Mouse (Mus musculus): ENCODE data around the gene Gm10153. TPM values are rescaled to one million over a fixed set of nuclear protein-coding genes. Genes with fewer than 3 reads are reported as not detected.
"Not testable (repeated sequence)": the region's sequence is repeated elsewhere in the genome, so short reads cannot be mapped to it uniquely, and the experiment has no call there.

Gm10153 gene
- total RNA-seq (2022) = not detected

DNA sequence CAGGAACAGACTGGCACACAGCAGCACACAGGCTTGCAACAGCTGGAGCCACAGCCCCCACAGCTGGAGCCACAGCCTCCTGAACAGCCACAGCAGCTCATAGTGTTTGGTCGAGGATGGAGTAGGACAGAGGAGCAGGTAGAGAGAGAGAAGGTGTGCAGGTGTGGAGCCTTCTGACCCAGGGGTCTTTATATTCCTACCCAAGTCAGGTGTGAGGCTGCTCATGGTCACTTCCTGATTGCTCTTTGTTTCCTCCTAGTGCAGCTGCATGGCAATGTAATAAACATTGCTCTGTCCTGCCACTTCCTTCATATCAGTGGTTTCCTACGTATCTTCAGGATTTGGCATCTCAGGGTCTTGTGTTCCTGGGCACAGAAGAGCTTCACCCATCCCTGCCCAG lies at the start of gene Gm10153:
Gene Gm10153, minus strand, starts transcription at position 101 of the 400 bp plus-strand sequence.
- no peak for DNase-seq (ENCODE audit: low spot score in 2 of 2)

DNA sequence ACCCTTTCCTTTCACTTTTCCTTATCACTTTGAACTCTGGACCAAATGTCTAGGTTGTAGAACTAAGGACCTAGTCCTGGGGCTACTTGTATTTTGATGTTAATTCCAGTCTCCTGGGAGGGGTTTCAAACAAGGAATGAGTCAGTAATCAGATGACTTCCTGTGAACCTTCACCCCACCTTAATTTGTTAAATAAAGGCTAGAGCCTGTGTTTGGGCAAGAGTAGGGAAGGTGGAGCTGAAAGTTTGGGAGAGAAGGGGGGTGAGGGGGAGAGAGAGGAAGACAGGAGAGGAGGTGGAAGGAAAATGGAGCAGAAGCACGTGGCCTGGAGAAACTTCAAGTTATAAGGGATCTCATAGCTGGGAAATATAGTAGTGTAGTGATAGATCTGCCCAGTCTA lies 41.4 kb upstream of the Gm10153 start:
- no peak for DNase-seq (ENCODE audit: low spot score in 2 of 2)

DNA sequence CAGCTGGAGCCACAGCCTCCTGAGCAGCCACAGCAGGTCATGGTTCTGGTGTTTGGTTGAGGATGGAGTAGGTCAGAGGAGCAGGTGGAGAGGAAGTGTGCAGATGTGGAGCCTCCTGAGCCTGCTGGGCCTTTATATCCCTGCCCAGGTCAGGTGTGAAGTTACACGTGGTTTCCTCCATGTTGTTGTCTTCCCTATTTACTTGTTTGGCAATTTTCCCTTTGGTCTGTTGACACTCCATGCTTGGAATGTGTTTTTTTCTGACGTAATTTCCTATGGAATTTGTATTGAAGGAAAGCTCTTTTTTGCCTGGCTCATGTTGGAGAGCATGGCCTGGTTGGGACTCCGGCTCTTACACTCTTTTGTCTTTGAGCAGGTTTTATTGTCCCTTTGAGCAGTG lies 39.7 kb upstream of the Gm10153 start, which contains the start of gene Krtap5-5:
Gene Krtap5-5, minus strand, starts transcription at position 101 of the 400 bp plus-strand sequence.
- not testable (repeated sequence) for DNase-seq (ENCODE audit: low spot score in 2 of 2)

DNA sequence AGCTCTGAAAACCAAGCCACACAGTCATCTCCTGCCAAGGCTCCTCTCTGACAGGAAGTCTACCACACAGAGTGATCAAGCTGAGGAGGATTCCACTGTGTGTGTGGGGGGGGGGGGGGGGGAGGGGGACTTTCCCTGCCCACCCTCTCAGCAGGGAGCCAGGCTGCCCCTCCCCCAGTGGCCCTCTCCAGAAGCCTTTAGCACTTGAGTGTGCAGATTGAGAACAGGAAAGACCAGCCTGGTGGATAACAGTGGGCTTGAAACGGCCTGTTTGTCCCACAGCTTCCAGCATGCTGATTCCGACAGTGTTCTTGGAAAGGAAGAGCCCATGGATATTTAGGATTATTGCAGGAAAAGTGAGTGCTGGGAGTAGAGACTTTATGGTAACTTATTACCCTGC lies 34.3 kb upstream of the Gm10153 start:
- DNase-seq (ENCODE audit: low spot score in 2 of 2) = no peak

DNA sequence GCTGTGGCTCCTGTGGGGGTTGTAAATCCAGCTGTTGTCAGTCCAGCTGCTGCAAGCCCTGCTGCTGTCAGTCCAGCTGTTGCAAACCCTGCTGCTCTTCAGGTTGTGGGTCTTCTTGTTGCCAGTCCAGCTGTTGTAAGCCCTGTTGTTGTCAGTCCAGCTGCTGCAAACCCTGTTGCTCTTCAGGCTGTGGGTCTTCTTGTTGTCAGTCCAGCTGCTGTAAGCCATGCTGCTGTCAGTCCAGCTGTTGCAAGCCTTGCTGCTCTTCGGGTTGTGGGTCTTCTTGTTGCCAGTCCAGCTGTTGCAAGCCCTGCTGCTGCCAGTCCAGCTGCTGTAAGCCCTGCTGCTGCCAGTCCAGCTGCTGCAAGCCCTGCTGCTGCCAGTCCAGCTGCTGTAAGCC lies 21.9 kb upstream of the Gm10153 start:
- not testable (repeated sequence) for DNase-seq (ENCODE audit: low spot score in 2 of 2)

DNA sequence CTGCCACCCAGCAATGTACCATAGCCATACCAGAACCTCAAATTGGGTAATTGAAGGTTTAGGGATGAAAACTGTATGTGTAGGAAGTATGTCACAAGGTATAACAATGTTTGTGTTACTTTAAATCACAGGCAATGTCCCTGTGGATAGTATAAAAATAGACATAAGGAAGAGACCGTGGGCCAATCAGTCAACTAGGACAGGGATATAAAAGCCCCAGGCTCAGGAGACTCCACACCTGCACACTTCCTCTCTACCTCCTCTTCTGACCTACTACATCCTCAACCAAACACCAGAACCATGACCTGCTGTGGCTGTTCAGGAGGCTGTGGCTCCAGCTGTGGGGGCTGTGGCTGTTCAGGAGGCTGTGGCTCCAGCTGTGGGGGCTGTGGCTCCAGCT lies 21.4 kb upstream of the Gm10153 start, which contains the start of gene Gm7579:
Gene Gm7579, plus strand, starts transcription at position 301 of the 400 bp plus-strand sequence.
- DNase-seq (ENCODE audit: low spot score in 2 of 2) = no peak

DNA sequence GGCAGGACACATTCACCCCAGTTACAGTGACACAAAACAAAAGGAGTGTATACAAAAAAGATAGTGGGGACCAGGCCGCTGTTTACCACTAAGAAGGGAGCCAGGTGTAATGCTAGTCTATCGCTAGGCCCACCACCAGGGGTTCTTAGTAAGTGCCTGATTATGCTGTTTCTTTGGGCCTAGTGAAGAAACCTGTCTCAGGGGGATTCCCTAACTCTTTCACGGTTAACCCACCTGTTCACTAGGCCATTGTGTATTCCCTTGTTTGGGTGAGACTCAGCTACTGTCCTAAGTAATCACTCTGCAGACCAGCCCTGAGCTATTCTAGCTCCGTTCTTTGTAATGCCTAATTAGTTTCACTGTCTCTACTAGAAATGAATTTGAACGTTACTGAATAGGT lies 16.7 kb upstream of the Gm10153 start:
- not testable (repeated sequence) for DNase-seq (ENCODE audit: low spot score in 2 of 2)

DNA sequence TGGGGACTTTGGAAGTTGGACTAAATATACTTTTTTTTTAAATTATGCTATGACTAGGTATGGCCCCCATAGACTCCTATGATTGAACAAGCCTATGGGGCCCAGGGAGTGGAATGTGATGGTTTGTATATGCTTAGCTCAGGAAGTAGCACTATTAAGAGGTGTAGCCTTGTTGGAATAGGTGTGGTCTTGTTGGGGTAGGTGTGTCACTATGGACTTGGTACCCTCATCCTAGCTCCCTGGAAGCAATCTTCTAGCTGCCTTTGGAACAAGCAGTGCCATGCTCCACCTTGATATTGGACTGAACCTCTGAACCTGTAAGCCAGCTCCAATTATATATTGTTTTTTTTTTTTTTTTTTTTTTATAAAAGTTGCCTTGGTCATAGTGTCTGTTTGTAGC lies 15.3 kb upstream of the Gm10153 start:
- DNase-seq (ENCODE audit: low spot score in 2 of 2) = no peak

DNA sequence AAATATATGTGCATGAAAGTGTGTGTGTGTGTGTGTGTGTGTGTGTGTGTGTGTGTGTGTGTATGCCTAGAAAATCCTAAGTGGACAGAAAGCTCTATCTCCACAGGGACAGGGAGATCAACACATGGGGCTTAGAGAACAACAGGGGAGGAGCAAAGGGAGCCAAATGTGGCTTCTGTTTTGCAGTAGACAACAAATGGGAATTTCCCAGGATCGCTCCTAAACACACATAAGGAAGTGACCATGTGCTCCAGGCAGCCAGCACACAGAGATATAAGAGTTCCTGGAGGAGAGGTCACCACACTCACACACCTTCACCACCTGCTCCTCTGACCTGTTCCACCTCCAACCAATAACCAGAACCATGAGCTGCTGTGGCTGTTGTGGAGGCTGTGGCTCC lies 10.9 kb upstream of the Gm10153 start, which contains the start of gene Krtap5-3:
Gene Krtap5-3, plus strand, starts transcription at position 301 of the 400 bp plus-strand sequence.
- DNase-seq (ENCODE audit: low spot score in 2 of 2) = no peak

DNA sequence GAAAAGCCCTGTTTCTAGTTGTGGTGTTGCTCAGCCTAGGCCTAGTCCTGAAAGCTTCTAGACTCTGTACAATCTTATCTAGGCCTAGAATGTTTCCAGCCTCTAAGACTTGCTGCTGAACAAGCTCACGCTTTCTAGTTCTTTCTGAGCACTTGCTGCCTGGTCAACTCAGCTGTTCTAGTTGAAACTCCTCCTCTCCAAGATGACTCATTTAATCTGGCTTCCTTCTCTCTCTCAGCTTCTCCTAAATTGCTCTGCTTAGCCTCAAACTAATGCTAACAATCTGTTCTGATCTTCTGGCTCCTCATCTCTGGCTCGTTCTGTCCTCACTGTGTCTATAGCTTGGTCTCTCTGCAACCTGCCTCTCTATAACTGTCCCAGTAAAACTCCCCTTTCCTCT lies 8.6 kb upstream of the Gm10153 start:
- DNase-seq (ENCODE audit: low spot score in 2 of 2) = no peak

DNA sequence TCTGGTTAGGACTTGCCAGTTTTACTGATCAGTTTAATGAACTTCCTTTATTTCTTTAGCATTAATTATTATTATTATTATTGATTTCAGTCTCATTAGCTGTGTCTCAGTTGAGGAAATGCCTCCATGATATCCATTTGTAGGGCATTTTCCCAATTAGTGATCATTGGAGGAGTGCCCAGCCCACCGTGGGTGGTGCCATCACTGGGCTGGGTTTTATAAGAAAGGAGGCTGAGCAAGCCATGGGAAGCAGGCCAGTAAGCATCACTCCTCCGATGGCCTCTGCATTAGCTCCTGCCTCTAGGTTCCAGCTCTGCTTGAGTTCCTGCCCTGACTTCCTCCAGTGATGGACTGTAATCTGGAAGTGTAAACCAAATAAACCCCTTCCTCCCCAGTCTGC lies 2.0 kb downstream of the Gm10153 start:
- DNase-seq (ENCODE audit: low spot score in 2 of 2) = no peak

DNA sequence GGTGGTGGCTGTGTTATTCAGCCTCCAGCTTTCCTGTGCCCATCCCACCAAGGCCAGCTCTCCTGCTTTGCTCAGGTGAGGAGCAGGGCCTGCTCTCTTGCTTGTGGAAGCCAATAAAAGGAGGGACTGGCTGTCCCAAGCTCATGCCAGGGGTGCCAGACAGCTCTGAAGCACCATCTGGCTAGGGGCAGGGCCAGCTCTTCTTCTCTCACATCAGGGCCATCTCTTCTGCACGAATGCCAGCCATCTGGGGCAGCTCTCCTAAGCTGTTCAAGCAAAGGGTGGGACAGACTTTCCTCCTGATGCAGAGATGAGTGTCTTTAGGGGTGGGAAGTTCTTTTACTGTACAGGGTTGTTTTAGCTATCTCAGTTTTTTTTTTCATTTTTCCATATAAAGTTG lies 9.2 kb downstream of the Gm10153 start:
- DNase-seq (ENCODE audit: low spot score in 2 of 2) = no peak

DNA sequence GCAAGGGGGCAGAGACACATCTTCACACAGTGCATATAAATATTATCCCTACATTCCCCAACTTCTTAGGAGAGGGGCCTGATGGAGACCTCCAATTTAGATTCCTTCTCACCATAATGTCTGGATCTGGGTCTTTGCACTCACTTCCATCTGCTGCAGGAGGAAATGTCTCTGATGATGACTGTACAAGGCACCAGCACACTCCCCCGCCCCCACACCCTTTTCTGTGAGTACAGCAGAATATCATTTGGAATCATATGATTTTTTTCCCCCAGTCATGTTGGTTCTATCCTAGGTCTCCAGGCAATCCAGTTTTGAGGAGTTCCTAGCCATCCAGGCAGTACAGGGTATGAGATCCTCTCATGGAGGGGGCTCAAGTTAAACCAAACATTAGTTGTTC lies 11.5 kb downstream of the Gm10153 start:
- no peak for DNase-seq (ENCODE audit: low spot score in 2 of 2)

DNA sequence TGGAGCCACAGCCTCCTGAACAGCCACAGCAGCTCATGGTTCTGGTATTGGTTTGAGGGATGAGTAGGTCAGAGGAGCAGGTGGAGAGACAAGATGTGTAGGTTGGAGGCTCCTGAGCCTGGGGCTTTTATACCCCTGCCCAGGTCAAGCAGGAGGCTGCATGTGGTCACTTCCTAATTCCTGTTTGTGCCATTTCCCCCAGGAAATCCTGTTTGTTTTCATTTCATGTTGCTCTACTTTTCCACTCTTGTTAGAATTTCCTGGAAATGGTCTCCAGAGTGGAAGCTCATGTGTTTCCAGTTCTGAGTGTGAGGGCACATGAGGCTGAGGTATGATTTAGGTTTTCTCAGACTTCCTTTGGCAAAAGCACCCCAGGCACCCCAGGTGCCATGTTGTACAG lies 14.3 kb downstream of the Gm10153 start, which contains the start of gene Krtap5-2:
Gene Krtap5-2, minus strand, starts transcription at position 101 of the 400 bp plus-strand sequence.
- not testable (repeated sequence) for DNase-seq (ENCODE audit: low spot score in 2 of 2)

DNA sequence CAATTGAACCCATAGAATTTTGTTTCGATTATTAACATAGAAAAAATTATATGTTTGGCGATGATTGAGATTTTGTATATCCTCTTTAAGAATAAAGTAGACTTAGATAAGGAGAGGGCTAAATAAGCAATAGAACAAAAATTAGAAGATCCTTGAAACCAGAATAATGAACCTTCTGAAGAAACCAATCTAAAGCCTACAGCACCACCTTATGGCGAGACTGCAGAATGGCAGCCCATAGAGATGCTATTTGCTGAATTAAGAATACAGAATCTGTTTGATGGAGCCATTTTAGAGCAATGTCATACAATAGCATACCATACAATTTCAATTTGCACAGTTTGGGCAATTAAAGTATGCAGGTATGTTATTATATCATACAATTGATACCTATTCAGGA lies 20.4 kb downstream of the Gm10153 start:
- no peak for DNase-seq (ENCODE audit: low spot score in 2 of 2)

DNA sequence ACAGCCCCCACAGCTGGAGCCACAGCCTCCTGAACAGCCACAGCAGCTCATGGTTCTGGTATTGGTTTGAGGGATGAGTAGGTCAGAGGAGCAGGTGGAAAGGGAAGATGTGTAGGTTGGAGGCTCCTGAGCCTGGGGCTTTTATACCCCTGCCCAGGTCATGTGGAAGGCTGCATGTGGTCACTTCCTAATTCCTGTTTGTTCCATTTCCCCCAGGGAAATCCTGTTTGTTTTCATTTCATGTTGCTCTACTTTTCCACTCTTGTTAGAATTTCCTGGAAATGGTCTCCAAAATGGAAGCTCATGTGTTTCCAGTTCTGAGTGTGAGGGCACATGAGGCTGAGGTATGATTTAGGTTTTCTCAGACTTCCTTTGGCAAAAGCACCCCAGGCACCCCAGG lies 24.6 kb downstream of the Gm10153 start, which contains the start of gene Gm4553:
Gene Gm4553, minus strand, starts transcription at position 101 of the 400 bp plus-strand sequence.
- not testable (repeated sequence) for DNase-seq (ENCODE audit: low spot score in 2 of 2)

DNA sequence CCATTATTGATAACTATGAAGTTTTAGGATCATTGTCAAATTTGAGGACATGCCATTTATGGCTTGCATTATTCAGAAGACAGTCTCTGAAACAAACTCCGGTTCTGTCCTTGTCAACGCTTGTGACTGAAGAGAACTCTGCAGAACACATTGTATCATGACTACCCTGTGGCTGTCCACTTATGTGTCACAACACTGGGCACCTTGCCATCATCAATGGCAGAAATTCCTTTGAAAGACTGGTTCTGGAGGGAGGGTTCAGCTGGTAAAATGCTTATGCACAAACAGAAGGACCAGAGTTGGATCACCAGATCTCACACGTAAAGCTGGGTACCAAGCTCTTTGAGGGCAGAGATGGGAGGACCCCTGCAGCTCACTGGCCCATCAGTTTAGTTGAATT lies 30.8 kb downstream of the Gm10153 start:
- no peak for DNase-seq (ENCODE audit: low spot score in 2 of 2)

DNA sequence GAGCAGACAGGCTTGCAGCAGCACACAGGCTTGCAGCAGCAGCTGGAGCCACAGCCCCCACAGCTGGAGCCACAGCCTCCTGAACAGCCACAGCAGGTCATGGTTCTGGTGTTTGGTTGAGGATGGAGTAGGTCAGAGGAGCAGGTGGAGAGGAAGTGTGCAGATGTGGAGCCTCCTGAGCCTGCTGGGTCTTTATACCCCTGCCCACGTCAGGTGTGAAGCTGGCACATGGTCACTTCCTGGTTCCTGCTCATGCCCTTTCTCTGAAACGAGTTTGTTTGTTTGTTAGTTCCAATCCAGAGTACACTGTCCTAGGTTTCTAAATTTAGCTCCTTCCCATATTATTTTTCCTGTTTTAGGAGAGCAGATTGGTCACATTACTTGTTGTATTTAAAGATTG lies 33.2 kb downstream of the Gm10153 start, which contains the start of gene Gm29735:
Gene Gm29735, minus strand, starts transcription at position 101 of the 400 bp plus-strand sequence.
- DNase-seq (ENCODE audit: low spot score in 2 of 2) = not testable (repeated sequence)

DNA sequence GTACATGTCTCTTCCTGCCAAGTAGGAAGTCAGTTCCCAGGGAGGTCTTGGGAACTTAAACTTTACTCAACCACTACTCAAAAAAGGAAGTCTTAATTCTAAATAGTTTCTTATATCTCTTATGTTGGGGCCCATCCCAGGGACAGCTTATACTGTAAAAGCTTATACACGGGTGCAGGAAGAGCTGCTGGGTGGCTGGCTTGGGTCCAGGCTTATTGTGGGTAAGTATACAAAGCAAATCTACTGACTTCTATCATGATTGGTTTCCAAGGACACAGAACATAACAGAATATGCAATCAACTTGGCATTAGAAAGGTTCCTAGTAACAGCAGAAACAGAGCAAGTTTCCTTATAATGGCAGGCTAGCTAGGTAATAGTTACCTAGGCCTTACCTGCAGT lies 34.9 kb downstream of the Gm10153 start:
- DNase-seq (ENCODE audit: low spot score in 2 of 2) = no peak

DNA sequence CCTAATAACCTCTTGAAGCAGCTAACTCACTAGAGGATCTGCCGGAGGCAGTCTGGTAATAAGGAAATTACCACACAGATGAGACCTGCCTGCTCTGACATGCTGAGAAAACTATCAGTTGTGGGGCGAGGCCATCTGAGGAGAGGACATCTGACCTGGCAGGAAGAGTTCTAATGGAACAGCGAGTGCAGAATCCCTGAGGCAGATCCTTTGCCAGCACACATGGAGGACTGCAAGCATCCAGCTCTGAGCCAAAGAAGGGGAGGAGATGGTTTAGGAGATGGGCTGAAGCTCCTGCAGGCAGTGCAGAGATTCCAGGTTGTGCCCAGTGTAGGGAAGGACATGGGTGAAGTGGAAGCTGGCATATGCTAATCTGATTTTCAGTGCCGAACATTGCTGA lies 38.0 kb downstream of the Gm10153 start:
- DNase-seq (ENCODE audit: low spot score in 2 of 2) = no peak

DNA sequence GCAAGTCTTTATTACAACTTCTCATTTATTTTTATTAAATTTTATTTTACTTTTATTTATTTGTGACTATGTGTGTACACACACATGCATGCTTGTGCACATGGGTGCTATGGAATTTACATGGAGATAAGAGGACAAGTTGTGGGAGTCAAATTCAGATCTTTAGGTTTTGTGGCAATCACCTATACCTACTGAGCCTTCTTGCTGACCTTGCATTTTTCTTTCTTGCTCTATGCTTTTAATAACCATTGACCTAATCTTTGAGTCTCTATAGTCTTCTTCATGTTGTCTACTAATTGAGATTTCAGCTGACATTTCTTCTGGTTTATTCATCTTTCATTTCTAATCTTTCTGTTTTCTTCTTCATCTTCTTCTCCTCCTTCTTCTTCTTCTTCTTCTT lies 41.6 kb downstream of the Gm10153 start:
- no peak for DNase-seq (ENCODE audit: low spot score in 2 of 2)

DNA sequence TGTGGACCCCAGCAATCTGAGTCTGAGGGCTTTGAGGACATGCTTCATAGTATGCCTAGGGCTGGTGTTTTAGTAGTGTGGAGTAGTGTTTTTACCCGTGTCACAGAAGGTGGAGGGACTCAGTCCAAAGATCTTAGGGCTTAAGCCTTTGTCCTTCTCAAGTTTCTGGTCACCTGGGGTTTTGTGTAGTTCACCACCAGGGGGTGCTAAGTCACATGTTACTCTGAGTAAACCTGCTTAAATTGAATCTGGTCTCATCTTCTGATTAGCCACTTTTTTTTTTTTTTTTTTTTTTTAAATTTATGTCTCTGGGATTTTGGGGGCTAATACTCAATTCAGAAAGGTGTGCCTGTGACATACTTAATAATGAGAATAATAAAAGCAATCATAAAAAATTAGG lies 44.2 kb downstream of the Gm10153 start:
- no peak for DNase-seq (ENCODE audit: low spot score in 2 of 2)

DNA sequence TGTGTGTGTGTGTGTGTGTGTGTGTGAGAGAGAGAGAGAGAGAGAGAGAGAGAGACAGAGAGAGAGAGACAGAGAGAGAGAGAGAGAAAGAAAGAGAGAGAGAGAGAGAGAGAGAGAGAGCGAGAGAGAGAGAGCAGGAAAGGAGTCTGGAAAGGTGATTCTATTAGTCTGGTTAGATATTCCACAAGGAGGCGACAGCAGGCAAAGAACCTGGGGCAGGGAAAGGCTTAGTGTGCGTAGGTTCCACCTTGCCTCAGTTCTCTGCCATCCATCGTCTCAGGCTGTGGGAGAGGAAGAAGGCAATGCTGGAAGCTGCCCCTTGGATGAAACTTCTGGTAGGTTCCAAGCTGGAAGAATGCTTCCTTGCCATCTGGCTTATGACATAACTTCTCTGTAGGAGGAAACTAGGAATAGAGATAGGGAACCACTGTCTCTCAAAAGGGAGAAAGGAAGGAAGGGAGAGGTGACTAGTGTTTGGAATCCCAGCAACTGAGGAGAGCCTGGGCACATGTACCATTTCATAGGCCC lies 44.7 kb downstream of the Gm10153 start:
- DNase-seq (ENCODE audit: low spot score in 2 of 2) = peak in 1 of 2 experiments; percentile 20

Data from left cerebral cortex, adult 8-10 months (tissue).